Mouse (Mus musculus): ENCODE data around the gene Ash1l. TPM values are rescaled to one million over a fixed set of nuclear protein-coding genes. Genes with fewer than 3 reads are reported as not detected.

Ash1l gene
- 16.9 and 20.1 TPM in 2 replicates for polyA plus RNA-seq (2015; fragmentation: Nextera tagmentation; extraction: Ambion mirVana)

- Histone ChIP-seq H3K9ac (peak within 1 kb of the TSS; percentile 97), H3K4me2 (peak within 1 kb of the TSS; percentile 71), H3K27ac (peak within 1 kb of the TSS; percentile 99), H3K4me3 (peak within 1 kb of the TSS; percentile 97), H3K4me1 (peaks cover 25% of the 10 kb centered on the region), H3K36me3 (no peaks in the 10 kb centered on the region), H3K27me3 (no peaks in the 10 kb centered on the region), H3K9me3 (no peaks in the 10 kb centered on the region)
- ATAC-seq (ENCODE audit: borderline replicate concordance, extremely low read depth, low FRiP score, low TSS enrichment): peak; percentile 82
- WGBS: under 1% methylated on average over 25 of the region's 64 CpGs
Observed at GRCm38 (mm10) chr3:88950576-88951326, at the start of gene Ash1l, which contains the start of gene Dap3. Ash1l (plus strand) TSS chr3:88950622. Dap3 (minus strand) TSS chr3:88951181.

GRCm38 (mm10) chr3:88904803-88905202, 45.6 kb upstream of the Ash1l start:
- H3K4me1 ChIP-seq: no peaks in the 10 kb centered on the region
- H3K4me3 ChIP-seq: no peak overlapping the region
- H3K36me3 ChIP-seq: peaks cover 79% of the 10 kb centered on the region
- H3K27ac ChIP-seq: no peak overlapping the region
- WGBS: 83% methylated on average over 3 of the region's 3 CpGs
- no peak overlapping the region for H3K9ac ChIP-seq
- no peaks in the 10 kb centered on the region for H3K27me3 ChIP-seq
- H3K4me2 ChIP-seq: no peak overlapping the region
- H3K9me3 ChIP-seq: no peaks in the 10 kb centered on the region
- no peak for ATAC-seq (ENCODE audit: borderline replicate concordance, extremely low read depth, low FRiP score, low TSS enrichment)

- 82% methylated on average over 6 of the region's 6 CpGs for WGBS
- H3K27ac ChIP-seq: no peak overlapping the region
- no peak overlapping the region for H3K9ac ChIP-seq
- no peak overlapping the region for H3K4me3 ChIP-seq
- H3K4me2 ChIP-seq: no peak overlapping the region
- peaks cover 83% of the 10 kb centered on the region for H3K36me3 ChIP-seq
- H3K4me1 ChIP-seq: no peaks in the 10 kb centered on the region
- ATAC-seq (ENCODE audit: borderline replicate concordance, extremely low read depth, low FRiP score, low TSS enrichment): no peak
- H3K9me3 ChIP-seq: no peaks in the 10 kb centered on the region
- no peaks in the 10 kb centered on the region for H3K27me3 ChIP-seq
Observed at GRCm38 (mm10) chr3:88905209-88905608, 45.2 kb upstream of the Ash1l start.

GRCm38 (mm10) chr3:88905741-88906140, 44.7 kb upstream of the Ash1l start:
- ATAC-seq (ENCODE audit: borderline replicate concordance, extremely low read depth, low FRiP score, low TSS enrichment): no peak
- H3K4me2 ChIP-seq: no peak overlapping the region
- H3K27me3 ChIP-seq: no peaks in the 10 kb centered on the region
- no peaks in the 10 kb centered on the region for H3K9me3 ChIP-seq
- peaks cover 86% of the 10 kb centered on the region for H3K36me3 ChIP-seq
- H3K27ac ChIP-seq: no peak overlapping the region
- no peaks in the 10 kb centered on the region for H3K4me1 ChIP-seq
- H3K9ac ChIP-seq: no peak overlapping the region
- H3K4me3 ChIP-seq: no peak overlapping the region
- 79% methylated on average over 2 of the region's 2 CpGs for WGBS

GRCm38 (mm10) chr3:88906393-88907159, 43.8 kb upstream of the Ash1l start:
- Histone ChIP-seq H3K4me2 (no peak overlapping the region), H3K4me1 (no peaks in the 10 kb centered on the region), H3K9me3 (no peaks in the 10 kb centered on the region), H3K27ac (no peak overlapping the region), H3K27me3 (no peaks in the 10 kb centered on the region), H3K4me3 (no peak overlapping the region), H3K36me3 (peaks cover 88% of the 10 kb centered on the region), H3K9ac (no peak overlapping the region)
- ATAC-seq (ENCODE audit: borderline replicate concordance, extremely low read depth, low FRiP score, low TSS enrichment): no peak
- 80% methylated on average over 6 of the region's 6 CpGs for WGBS

- 76% methylated on average over 7 of the region's 7 CpGs for WGBS
- H3K4me1 ChIP-seq: peaks cover 13% of the 10 kb centered on the region
- peak overlapping the region; percentile 64 for H3K4me2 ChIP-seq
- peaks cover 43% of the 10 kb centered on the region for H3K36me3 ChIP-seq
- no peaks in the 10 kb centered on the region for H3K27me3 ChIP-seq
- no peak for ATAC-seq (ENCODE audit: borderline replicate concordance, extremely low read depth, low FRiP score, low TSS enrichment)
- H3K27ac ChIP-seq: no peak overlapping the region
- H3K9ac ChIP-seq: no peak overlapping the region
- H3K4me3 ChIP-seq: 0 out of 2 replicates have a peak overlapping the region, but pooled peaks have one; percentile 68
- H3K9me3 ChIP-seq: no peaks in the 10 kb centered on the region
Observed at GRCm38 (mm10) chr3:88912585-88912984, 37.8 kb upstream of the Ash1l start.

- Histone ChIP-seq H3K27ac (peak within 1 kb of the TSS; percentile 88), H3K27me3 (no peaks in the 10 kb centered on the region), H3K36me3 (peaks cover 33% of the 10 kb centered on the region), H3K9ac (peak within 1 kb of the TSS; percentile 67), H3K4me2 (peak within 1 kb of the TSS; percentile 64), H3K9me3 (no peaks in the 10 kb centered on the region), H3K4me1 (peaks cover 13% of the 10 kb centered on the region), H3K4me3 (peak within 1 kb of the TSS; percentile 68)
- under 1% methylated on average over 59 of the region's 62 CpGs for WGBS
- ATAC-seq (ENCODE audit: borderline replicate concordance, extremely low read depth, low FRiP score, low TSS enrichment): peak; percentile 95
Observed at GRCm38 (mm10) chr3:88913511-88914383, 36.7 kb upstream of the Ash1l start, which contains the start of gene Msto1. Msto1 (minus strand) TSS chr3:88913999.

- Histone ChIP-seq H3K4me3 (peak overlapping the region; percentile 68), H3K4me2 (peak overlapping the region; percentile 64), H3K9ac (peak overlapping the region; percentile 67), H3K27me3 (no peaks in the 10 kb centered on the region), H3K36me3 (peaks cover 28% of the 10 kb centered on the region), H3K4me1 (peaks cover 13% of the 10 kb centered on the region), H3K27ac (peak overlapping the region; percentile 88), H3K9me3 (no peaks in the 10 kb centered on the region)
- ATAC-seq (ENCODE audit: borderline replicate concordance, extremely low read depth, low FRiP score, low TSS enrichment): no peak
- WGBS: 19% methylated on average over 8 of the region's 8 CpGs
Observed at GRCm38 (mm10) chr3:88914384-88914810, 36.0 kb upstream of the Ash1l start.

- Histone ChIP-seq H3K9me3 (no peaks in the 10 kb centered on the region), H3K4me2 (no peak overlapping the region), H3K27me3 (no peaks in the 10 kb centered on the region), H3K4me1 (peaks cover 6% of the 10 kb centered on the region), H3K4me3 (no peak overlapping the region), H3K9ac (no peak overlapping the region), H3K27ac (no peak overlapping the region), H3K36me3 (peaks cover 32% of the 10 kb centered on the region)
- no peak for ATAC-seq (ENCODE audit: borderline replicate concordance, extremely low read depth, low FRiP score, low TSS enrichment)
- 72% methylated on average over 13 of the region's 13 CpGs for WGBS
Observed at GRCm38 (mm10) chr3:88918981-88919380, 31.4 kb upstream of the Ash1l start.

GRCm38 (mm10) chr3:88921411-88921810, 29.0 kb upstream of the Ash1l start:
- WGBS: 94% methylated on average over 9 of the region's 9 CpGs
- no peak overlapping the region for H3K9ac ChIP-seq
- no peak for ATAC-seq (ENCODE audit: borderline replicate concordance, extremely low read depth, low FRiP score, low TSS enrichment)
- H3K4me3 ChIP-seq: no peak overlapping the region
- peaks cover 55% of the 10 kb centered on the region for H3K36me3 ChIP-seq
- H3K27ac ChIP-seq: no peak overlapping the region
- H3K4me1 ChIP-seq: no peaks in the 10 kb centered on the region
- no peaks in the 10 kb centered on the region for H3K9me3 ChIP-seq
- no peaks in the 10 kb centered on the region for H3K27me3 ChIP-seq
- no peak overlapping the region for H3K4me2 ChIP-seq

- H3K36me3 ChIP-seq: peaks cover 82% of the 10 kb centered on the region
- no peak overlapping the region for H3K27ac ChIP-seq
- no peak overlapping the region for H3K4me2 ChIP-seq
- H3K4me1 ChIP-seq: no peaks in the 10 kb centered on the region
- H3K27me3 ChIP-seq: no peaks in the 10 kb centered on the region
- no peak overlapping the region for H3K9ac ChIP-seq
- H3K9me3 ChIP-seq: no peaks in the 10 kb centered on the region
- 82% methylated on average over 8 of the region's 8 CpGs for WGBS
- H3K4me3 ChIP-seq: no peak overlapping the region
- no peak for ATAC-seq (ENCODE audit: borderline replicate concordance, extremely low read depth, low FRiP score, low TSS enrichment)
Observed at GRCm38 (mm10) chr3:88923989-88924591, 26.3 kb upstream of the Ash1l start.
